Mouse (Mus musculus): ENCODE data around the gene Gm13124.
"Not testable (repeated sequence)": the region's sequence is repeated elsewhere in the genome, so short reads cannot be mapped to it uniquely, and the experiment has no call there.

Gm13124 gene

DNA sequence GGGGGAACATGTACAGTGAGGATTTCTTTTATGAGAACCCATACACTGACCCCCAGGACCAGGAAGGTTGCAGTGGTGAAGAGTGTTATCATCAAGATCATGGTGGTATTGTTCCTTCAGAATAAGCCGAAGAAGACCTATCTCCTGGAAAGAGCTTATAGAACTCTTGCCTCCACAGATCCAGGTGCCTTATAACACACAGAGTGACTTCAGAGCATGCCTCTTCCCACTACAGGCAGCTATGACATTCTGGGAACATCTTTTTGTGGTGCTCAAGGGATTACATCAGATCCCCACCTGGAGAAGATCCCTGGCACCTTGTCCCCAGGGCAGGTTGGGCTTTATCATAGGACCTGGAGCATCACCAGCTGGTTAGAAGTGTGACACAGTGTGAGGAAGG is at the start of gene Gm13124:
Gene Gm13124, minus strand, starts transcription at position 101 of the 400 bp plus-strand sequence.
- DNase-seq = no peak

DNA sequence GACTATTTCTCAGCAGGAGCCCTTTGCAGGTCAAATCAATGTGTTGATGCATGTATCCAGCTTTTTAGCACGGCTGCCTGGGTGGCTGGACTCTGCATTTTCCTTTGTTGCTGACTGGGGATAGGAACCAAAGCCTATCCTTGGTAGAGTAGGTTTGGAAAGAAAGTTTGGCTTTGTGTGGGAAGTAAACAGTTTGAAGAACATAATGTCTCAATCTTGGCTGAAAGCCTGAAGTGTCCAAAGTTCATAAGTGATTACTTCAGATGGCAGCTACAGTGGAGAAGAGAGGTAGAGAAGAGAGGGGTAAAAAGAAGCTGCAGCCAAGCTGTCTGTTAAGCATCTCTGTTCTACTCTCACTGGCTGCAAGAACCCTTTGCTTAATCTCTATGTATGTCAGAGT is 49.7 kb upstream of the Gm13124 start:
- peak; percentile 5 to 19 for DNase-seq

DNA sequence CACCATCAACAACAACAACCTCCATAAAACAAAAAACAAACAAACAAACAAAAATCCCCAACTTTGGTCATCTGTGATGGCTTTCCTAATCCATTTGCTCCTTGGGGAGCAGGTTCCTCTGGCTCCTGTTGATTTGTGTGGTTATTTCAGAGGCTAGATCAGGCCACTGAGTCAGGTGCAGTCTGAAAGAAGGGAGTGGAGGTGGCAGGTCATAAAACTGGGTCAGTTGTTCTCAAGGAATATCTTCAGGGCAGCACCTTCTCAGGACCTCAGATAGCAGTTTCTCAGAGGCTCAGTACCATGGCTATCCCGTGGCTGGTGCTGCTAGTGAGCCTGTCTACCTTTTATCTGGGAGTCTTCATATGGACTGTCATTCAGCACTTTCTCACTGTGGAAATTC is 48.5 kb upstream of the Gm13124 start, which contains the start of gene Aadacl4:
Gene Aadacl4, plus strand, starts transcription at position 301 of the 400 bp plus-strand sequence.
- DNase-seq = no peak

DNA sequence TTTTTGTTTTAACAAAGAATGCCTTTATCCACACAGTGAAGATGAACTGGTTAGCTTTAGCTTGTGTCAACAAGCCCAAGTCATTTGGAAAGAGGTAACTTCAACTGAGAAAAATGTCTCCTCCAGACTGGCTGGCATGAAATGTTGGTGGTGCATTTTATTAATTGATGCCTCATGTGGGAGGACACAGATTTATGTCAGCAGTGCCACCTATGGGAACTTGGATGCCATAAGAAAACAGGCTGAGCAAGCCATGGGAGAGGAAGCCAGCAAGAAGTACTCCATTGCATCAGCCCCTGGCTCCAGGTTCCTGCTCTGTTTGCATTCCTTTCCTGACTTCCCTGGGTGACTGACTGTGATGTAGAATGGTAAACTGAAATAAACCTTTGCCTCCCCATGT is 27.9 kb upstream of the Gm13124 start:
- no peak for DNase-seq

DNA sequence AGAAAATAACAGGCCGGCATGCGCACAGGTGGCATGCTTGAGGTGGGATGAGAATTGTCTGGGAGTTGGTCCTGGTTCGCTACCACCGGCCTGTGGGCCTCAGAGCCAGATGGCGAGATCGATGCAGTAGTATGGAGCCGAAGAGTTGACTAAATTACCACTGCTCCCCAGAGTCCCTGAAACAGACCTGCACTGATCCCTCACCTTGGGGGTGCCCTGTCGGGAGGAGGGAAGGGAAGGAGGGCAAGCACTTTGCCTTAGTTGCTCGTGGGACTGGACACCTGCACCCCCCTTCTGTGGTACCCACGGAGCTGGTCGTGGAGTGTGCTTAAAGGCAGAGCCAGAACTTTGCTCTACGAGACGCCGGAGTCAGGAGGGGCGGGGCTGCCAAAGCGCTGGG is 21.3 kb upstream of the Gm13124 start:
- not testable (repeated sequence) for DNase-seq

DNA sequence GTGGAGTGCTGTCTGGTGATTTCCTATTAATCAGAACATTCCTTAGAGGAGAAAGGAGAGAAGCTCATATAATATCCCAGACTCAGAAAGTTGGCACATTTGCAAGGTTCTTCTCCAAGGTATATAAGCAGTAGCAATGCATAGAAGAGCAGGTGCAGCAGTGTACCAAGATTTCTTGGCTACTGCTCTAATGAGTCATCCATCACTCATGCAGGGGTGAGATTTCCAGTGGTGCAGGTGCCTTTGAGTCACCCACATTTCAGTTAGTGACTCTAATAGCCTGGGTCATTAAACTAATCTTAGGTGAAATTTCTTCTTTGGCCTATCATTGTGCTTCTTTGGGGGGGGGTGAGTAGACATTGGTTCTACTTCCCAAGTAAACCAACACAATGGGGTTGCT is 2.8 kb upstream of the Gm13124 start:
- DNase-seq = no peak

DNA sequence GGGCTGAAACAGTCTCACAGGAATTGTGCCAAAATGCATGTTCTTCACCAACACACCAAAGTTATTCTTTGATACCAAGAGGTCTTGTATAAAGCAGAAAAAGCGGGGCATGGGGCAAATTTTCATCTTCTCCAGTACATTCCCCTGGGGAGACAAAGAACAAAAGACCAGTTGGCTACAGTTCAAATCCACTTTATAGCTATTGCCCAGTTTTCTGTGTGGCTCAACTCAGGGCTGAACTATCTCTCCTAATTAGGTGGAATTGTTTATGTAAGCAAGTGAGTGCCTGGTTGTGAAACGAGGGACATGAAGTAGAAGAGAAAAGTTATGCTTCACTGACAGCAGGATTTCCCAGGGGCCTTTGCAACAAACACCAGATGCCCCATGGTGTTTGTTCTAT is 3.7 kb downstream of the Gm13124 start:
- DNase-seq = no peak

DNA sequence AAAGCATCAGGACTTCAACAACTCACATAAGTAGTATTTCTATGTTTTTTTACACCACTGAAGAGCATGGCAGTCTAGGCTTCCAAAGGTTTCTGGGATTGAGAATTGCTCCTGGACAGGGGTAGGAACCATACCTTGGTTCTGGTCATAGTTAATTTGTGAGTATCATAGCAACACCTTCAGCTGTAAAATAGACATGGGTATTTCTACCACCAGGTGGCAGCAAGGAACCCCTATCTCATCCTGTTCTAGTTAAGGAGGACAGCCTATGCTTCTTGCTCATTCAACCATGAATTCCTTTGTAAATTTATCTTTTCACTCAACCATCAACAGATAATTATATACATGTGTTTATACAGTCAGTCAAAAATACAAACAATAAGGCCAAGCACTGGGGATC is 5.1 kb downstream of the Gm13124 start:
- peak; percentile 7 to 44 for DNase-seq

DNA sequence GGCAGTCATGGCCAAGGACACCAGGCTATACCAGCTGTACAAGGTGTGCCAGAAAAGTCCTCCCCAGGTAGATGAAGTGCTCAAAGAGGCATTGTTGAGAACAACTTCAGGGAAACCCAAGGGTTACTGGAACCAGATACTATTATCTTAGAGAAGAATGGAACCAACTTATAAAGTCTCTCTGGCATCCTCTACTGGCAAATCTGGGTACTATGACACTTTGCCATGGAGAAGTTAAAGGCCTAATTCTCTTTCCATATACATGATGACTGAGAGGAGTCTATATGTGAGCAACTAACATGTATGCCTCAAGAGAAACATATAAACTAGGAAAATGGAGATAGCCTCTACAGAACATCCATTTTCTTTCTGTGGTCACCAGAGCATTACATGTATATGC is 13.8 kb downstream of the Gm13124 start:
- no peak for DNase-seq

DNA sequence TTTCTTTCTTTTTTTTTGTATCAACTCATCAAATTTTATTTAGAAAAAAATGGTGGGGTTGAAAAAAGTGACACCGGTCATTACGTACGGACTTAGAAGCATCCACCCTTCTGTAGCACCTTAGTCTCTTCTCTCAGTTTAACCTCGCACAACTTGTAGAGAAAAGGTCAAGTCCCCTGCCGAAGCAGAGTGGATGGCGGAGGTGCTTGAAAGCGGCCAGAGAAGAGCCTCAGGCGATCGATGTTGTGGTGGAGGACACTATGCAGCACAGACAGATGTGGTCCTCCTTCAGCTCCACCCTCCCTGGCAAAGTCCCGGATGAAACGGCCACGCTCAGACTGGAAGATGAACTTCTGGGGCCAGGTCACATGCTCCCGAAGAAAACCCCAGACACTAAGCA is 19.6 kb downstream of the Gm13124 start:
- not testable (repeated sequence) for DNase-seq

DNA sequence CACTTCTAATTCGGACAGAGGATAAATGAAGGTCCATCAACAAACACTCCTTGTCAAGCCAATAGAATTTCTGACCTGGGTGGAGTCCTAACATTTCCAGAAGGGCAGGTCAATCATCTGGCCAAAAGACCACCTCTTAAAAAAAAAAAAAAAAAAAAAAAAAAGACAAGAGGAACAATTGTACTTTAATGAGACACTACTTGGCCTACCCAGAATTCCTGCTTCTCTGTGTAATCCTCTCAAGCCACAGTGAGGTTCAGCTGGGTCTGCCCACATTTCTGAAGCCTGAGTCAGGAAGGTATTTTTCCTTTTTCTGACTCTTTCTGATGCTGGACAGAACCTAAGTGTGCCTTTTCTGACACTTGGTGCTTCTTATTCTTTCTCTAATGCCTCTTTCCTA is 20.2 kb downstream of the Gm13124 start:
- DNase-seq = no peak

DNA sequence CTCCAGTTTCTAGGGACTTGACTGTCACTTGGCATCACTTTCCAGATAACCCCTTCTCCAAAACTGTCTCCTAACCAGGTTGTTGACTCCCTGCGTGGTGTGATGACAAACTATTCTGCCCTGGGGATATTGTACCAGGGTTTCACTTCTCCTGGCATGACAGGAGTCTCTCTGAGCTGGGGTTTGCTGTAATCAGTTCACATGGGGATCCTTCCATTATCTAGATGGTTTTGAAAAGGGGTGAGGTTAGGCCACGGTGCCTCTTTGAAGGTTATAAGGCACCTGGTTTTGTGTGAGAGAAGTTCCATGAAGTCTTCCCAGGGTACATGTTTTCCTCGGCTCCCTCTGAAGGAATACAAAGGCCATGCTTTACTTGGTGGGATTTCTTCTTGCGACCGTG is 45.4 kb downstream of the Gm13124 start, which contains the start of gene 9430007A20Rik:
Gene 9430007A20Rik, plus strand, starts transcription at position 301 of the 400 bp plus-strand sequence.
- no peak for DNase-seq

DNA sequence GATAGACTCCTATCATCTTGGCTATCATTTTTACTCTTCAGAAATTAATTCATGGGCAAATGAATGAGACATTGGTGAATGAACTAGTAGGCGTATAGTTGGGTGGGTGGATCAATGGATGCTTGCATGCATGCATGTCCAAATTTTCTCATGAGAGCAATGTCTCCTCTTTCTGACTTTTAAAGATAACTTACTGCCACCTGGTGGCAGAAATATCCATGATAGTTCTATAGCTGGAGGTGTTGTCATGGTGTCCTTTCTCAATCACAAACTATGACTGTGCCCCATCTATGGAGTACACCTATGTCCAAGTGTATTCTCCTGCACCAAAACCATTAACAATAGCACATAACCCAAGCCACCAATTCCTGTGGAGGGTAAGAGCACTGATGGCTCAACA is 58.4 kb downstream of the Gm13124 start:
- DNase-seq = peak in 1 of 2 experiments; percentile 1

Data from kidney, postnatal 36 days (tissue).